Comparison of ENCODE assay signal across 28 mouse cellular contexts in the genomic region with DNA sequence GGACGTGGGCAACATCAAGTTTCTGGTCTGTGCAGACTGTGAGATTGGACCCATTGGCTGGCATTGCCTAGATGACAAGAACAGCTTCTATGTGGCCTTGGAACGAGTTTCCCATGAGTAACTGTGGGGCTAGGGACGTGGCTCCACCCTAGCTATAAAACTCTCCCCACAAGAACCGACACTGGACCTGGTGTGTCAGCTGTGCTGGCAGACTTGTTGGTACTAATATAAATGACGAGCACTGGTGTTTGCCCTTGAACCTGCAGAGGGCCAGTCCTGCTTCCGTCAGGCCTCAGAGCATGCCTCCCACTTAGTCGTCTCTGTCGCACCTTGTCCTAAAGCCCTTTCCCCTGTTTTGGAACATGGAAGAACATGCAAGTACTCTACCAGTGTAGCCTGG. TPM values are rescaled to one million over a fixed set of nuclear protein-coding genes. Genes with fewer than 3 reads are reported as not detected.
DNase-seq lines count a peak whose midpoint lies in the region; ATAC-seq and TF ChIP-seq lines count a peak whose summit lies in the region.
"Had no signal": no experiment of that assay in that cellular context is flagged by ENCODE, and none has a peak within 500 bp of the region (broad histone marks: within the 10 kb centered on the region; RNA-seq: fewer than 3 reads in every experiment).

No protein-coding gene starts in this region.

- 94% methylated on average over 8 of the region's 8 CpGs for WGBS in midbrain, embryonic 11.5 days

- H3K4me1 ChIP-seq in midbrain, embryonic 11.5 days (ENCODE audit: control insufficient read depth, insufficient read depth, low read length), result no peaks in the 10 kb centered on the region
- H3K4me1 ChIP-seq: forebrain, embryonic 10.5 days; forebrain, embryonic 13.5 days; hindbrain, embryonic 12.5 days; hindbrain, embryonic 15.5 days had no signal

- peak; percentile 72 to 81 for DNase-seq in adrenal gland, adult (ENCODE audit: inconsistent age in 2 of 2, low spot score in 1 of 2)
- DNase-seq in adrenal gland, postnatal 4 days (ENCODE audit: low spot score in 2 of 2), result no peak
- peak; percentile 56 for DNase-seq in adrenal gland, adult 8-10 months
- peak; percentile 22 for DNase-seq in adrenal gland, postnatal 25 days
- no peak for DNase-seq in midbrain, embryonic 11.5 days (ENCODE audit: low spot score, missing footprints)
- no peak for DNase-seq in layer of hippocampus, adult 2 months (ENCODE audit: low spot score in 2 of 2)
- DNase-seq: cerebellum, adult 18-20 months; cerebellum, adult 9-10 months; cerebellum, postnatal 14 days; gastrocnemius, postnatal 10 days; gastrocnemius, postnatal 36 days; heart, adult 2 months; kidney, adult 11 months had no signal

- no peaks in the 10 kb centered on the region for H3K27me3 ChIP-seq in midbrain, embryonic 11.5 days (ENCODE audit: control insufficient read depth, insufficient read depth, low read length)
- H3K27me3 ChIP-seq: forebrain, embryonic 13.5 days; hindbrain, embryonic 12.5 days; hindbrain, embryonic 15.5 days; Patski had no signal

- H3K9me3 ChIP-seq in midbrain, embryonic 11.5 days (ENCODE audit: control insufficient read depth, low read length), result no peaks in the 10 kb centered on the region
- H3K9me3 ChIP-seq: forebrain, embryonic 10.5 days; forebrain, embryonic 13.5 days; G1E; hindbrain, embryonic 12.5 days; hindbrain, embryonic 15.5 days had no signal

- no peak for ATAC-seq in midbrain, embryonic 11.5 days (ENCODE audit: low FRiP score)
- ATAC-seq: forebrain, embryonic 13.5 days; forebrain, embryonic 16.5 days; Patski had no signal

- no peak overlapping the region for H3K27ac ChIP-seq in midbrain, embryonic 11.5 days (ENCODE audit: low read depth, low read length)
- H3K27ac ChIP-seq in layer of hippocampus, adult 2 months, result no peak overlapping the region
- H3K27ac ChIP-seq: forebrain, embryonic 10.5 days; forebrain, embryonic 13.5 days; heart, adult 2 months; hindbrain, embryonic 12.5 days; hindbrain, embryonic 15.5 days had no signal

- no peak overlapping the region for H3K4me2 ChIP-seq in midbrain, embryonic 11.5 days
- H3K4me2 ChIP-seq: forebrain, embryonic 13.5 days; heart, embryonic 11.5 days; hindbrain, embryonic 12.5 days; hindbrain, embryonic 15.5 days had no signal

- H3K4me3 ChIP-seq in midbrain, embryonic 11.5 days (ENCODE audit: low read depth, low read length), result no peak overlapping the region
- H3K4me3 ChIP-seq in layer of hippocampus, adult 2 months, result no peak overlapping the region
- H3K4me3 ChIP-seq: forebrain, embryonic 10.5 days; forebrain, embryonic 13.5 days; heart, adult 2 months; hindbrain, embryonic 12.5 days; hindbrain, embryonic 15.5 days had no signal

- H3K9ac ChIP-seq in midbrain, embryonic 11.5 days (ENCODE audit: low read length), result no peak overlapping the region
- H3K9ac ChIP-seq: forebrain, embryonic 13.5 days; hindbrain, embryonic 12.5 days; hindbrain, embryonic 15.5 days had no signal

- no peaks in the 10 kb centered on the region; the same call in 1 of the 2 replicates for H3K36me3 ChIP-seq in midbrain, embryonic 11.5 days (ENCODE audit: control insufficient read depth, insufficient read depth, low read length)

- TF ChIP-seq CTCF in layer of hippocampus, adult 2 months (conservative IDR thresholded peaks at IDR 0.05), result no peak

RNA-seq across cellular contexts. Expression of a gene that starts 11.8 kb away (rescaled TPM):
- 10 to 100 TPM; 28.7 to 29.6 TPM for total RNA-seq in adrenal gland, postnatal 4 days (2021)
- total RNA-seq in adrenal gland, adult 8-10 months (2022), result 10 to 100 TPM; 25.4 to 34.9 (median 30.4) TPM
- 34.1 and 38.4 TPM in 2 replicates for total RNA-seq in adrenal gland, postnatal 25 days (2021)
- polyA plus RNA-seq in midbrain, embryonic 11.5 days (2014; fragmentation: Nextera tagmentation; extraction: Ambion mirVana), result 47.4 and 48.1 TPM in 2 replicates
- total RNA-seq in layer of hippocampus, adult 2 months (2021), result 10 to 100 TPM; 22.3 to 23.6 TPM

RNA-seq across cellular contexts. Expression of a gene that starts 43.3 kb away (rescaled TPM):
- total RNA-seq in adrenal gland, postnatal 4 days (2021), result not detected
- total RNA-seq in adrenal gland, adult 8-10 months (2022), result not detected
- total RNA-seq in adrenal gland, postnatal 25 days (2021), result not detected in 2 replicates
- polyA plus RNA-seq in midbrain, embryonic 11.5 days (2014; fragmentation: Nextera tagmentation; extraction: Ambion mirVana), result not detected in 2 replicates
- total RNA-seq in layer of hippocampus, adult 2 months (2021), result not detected
- total RNA-seq: gastrocnemius, adult 18-20 months; gastrocnemius, postnatal 10 days; gastrocnemius, postnatal 36 days; heart, adult 2 months; heart, postnatal 25 days had no signal
- polyA plus RNA-seq: embryonic facial prominence, embryonic 11.5 days; embryonic facial prominence, embryonic 14.5 days; forebrain, embryonic 10.5 days; forebrain, embryonic 13.5 days; forebrain, embryonic 16.5 days; G1E; heart, adult 2 months; heart, embryonic 11.5 days; heart, embryonic 14.5 days; heart, postnatal 0 days; hindbrain, embryonic 12.5 days; hindbrain, embryonic 15.5 days; intestine, embryonic 14.5 days; Patski had no signal

RNA-seq across cellular contexts. Expression of a gene that starts 50.9 kb away (rescaled TPM):
- total RNA-seq in adrenal gland, postnatal 4 days (2021), result 10 to 100 TPM; 25.4 to 26.5 TPM
- 10 to 100 TPM; 24.2 to 32.8 (median 26.4) TPM for total RNA-seq in adrenal gland, adult 8-10 months (2022)
- 20.1 and 24.9 TPM in 2 replicates for total RNA-seq in adrenal gland, postnatal 25 days (2021)
- 31.0 and 31.7 TPM in 2 replicates for polyA plus RNA-seq in midbrain, embryonic 11.5 days (2014; fragmentation: Nextera tagmentation; extraction: Ambion mirVana)
- 10 to 100 TPM; 43.5 to 44.4 TPM for total RNA-seq in layer of hippocampus, adult 2 months (2021)

RNA-seq across cellular contexts. Expression of a gene that starts 53.8 kb away (rescaled TPM):
- 10 to 100 TPM; 64.0 to 65.5 TPM for total RNA-seq in adrenal gland, postnatal 4 days (2021)
- total RNA-seq in adrenal gland, adult 8-10 months (2022), result 10 to 100 TPM; 45.9 to 65.0 (median 52.6) TPM
- 45.5 and 55.4 TPM in 2 replicates for total RNA-seq in adrenal gland, postnatal 25 days (2021)
- polyA plus RNA-seq in midbrain, embryonic 11.5 days (2014; fragmentation: Nextera tagmentation; extraction: Ambion mirVana), result 74.0 and 85.3 TPM in 2 replicates
- 10 to 100 TPM; 69.1 to 72.6 TPM for total RNA-seq in layer of hippocampus, adult 2 months (2021)

Comparison
In these comparisons a context has a peak if more than half of its experiments do, and no peak if none do; other contexts are left out.
1. DNase-seq: peak in adrenal gland, adult (2 of 2), adrenal gland, adult 8-10 months (single experiment) and adrenal gland, postnatal 25 days (single experiment); none in adrenal gland, postnatal 4 days (0 of 2), midbrain, embryonic 11.5 days (single experiment) and layer of hippocampus, adult 2 months (0 of 2).